Mouse (Mus musculus) neural tube, embryonic 14.5 days (tissue): Measurements from ENCODE around the gene Kntc1. TPM values are rescaled to one million over a fixed set of nuclear protein-coding genes. Genes with fewer than 3 reads are reported as not detected.

Source experiments
- ATAC-seq: fragments of 200-750 bp; cut with Nextera tagmentation; 2 replicates; pipeline ENCODE4 v1.8.0; 2017; ENCODE audit warnings: low read depth, mild to moderate bottlenecking, moderate TSS enrichment, moderate library complexity
- H3K27ac ChIP-seq: fragments of 300-500 bp; sonication (generic); 2 replicates; pipeline ENCODE4 v1.5.1; 2014; ENCODE audit warnings: low read depth, mild to moderate bottlenecking, control low read depth, low read length, moderate library complexity, mixed read lengths
- H3K27me3 ChIP-seq: fragments of 300-500 bp; sonication (generic); 2 replicates; pipeline ENCODE4 v1.6.1; 2014; ENCODE audit warnings: low read length; ENCODE audit not compliant: control insufficient read depth, insufficient read depth
- H3K36me3 ChIP-seq: fragments of 300-500 bp; sonication (generic); 2 replicates; pipeline ENCODE4 v1.6.1; 2014; ENCODE audit warnings: low read length, mixed read lengths; ENCODE audit not compliant: control insufficient read depth, insufficient read depth
- H3K4me1 ChIP-seq: fragments of 300-500 bp; sonication (generic); 2 replicates; pipeline ENCODE4 v1.6.1; 2014; ENCODE audit warnings: low read length; ENCODE audit not compliant: control insufficient read depth, insufficient read depth
- H3K4me2 ChIP-seq: fragments of 300-500 bp; sonication (generic); 2 replicates; pipeline ENCODE4 v1.6.1; 2014; ENCODE audit warnings: mild to moderate bottlenecking, low read depth, low read length, control low read depth
- H3K4me3 ChIP-seq: fragments of 300-500 bp; sonication (generic); 2 replicates; pipeline ENCODE4 v1.5.1; 2014; ENCODE audit warnings: low read depth, low read length, control low read depth, mixed read lengths
- H3K9ac ChIP-seq: fragments of 300-500 bp; sonication (generic); replicated peaks from 2 replicates; pipeline ENCODE4 v1.6.1; 2014; ENCODE audit warnings: low read depth, mild to moderate bottlenecking, control low read depth, low read length, mixed read lengths
- H3K9me3 ChIP-seq: fragments of 300-500 bp; sonication (generic); 2 replicates; pipeline ENCODE4 v1.6.1; 2016; ENCODE audit warnings: low read length; ENCODE audit not compliant: control insufficient read depth
- WGBS: fragments of 180-500 bp; shearing (Covaris S2); extraction: QIAGEN DNeasy Blood & Tissue Kit; methylation state at CpG from one replicate; pipeline ENCODE4 v1.1.7; 2014; 5-methylcytosine and 5-hydroxymethylcytosine counted together
- polyA plus RNA-seq: library from polyadenylated mRNA; unstranded; fragments of >200 nt; fragmentation: Nextera tagmentation; extraction: Ambion mirVana; gene quantifications from 2 replicates; pipeline ENCODE4 v1.2.1, GENCODE M21; 2014

The Kntc1 gene
- polyA plus RNA-seq, 1 experiment from 2014 or later: 4.3 TPM

DNA sequence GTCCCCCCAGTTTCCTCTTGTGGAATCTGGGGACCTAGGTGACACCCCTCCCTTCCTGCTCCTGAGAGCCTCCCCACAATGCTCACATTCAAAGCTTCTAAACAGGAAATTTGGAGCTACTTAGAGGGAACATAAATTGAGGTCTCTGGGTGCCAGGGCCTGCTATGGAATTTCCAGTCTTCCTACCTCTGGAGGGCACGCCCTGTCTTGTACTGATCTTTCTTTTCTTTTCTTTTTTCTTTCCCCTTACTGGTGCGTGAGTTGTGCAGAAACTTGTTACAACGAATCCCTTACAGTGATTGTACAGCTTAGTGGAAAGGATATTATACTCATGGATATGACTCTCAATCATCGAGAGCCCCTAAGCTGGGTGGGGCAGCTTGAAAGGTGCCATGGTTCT is 120.1 kb downstream of the Kntc1 start:
- H3K4me2 ChIP-seq: no peak overlapping the region
- H3K4me3 ChIP-seq: no peak overlapping the region
- no peaks in the 10 kb centered on the region for H3K4me1 ChIP-seq
- 91% methylated on average over 4 of the region's 4 CpGs for WGBS
- ATAC-seq: no peak
- H3K9me3 ChIP-seq: no peaks in the 10 kb centered on the region
- H3K36me3 ChIP-seq: no peaks in the 10 kb centered on the region
- H3K27me3 ChIP-seq: no peaks in the 10 kb centered on the region
- no peak overlapping the region for H3K27ac ChIP-seq
- no peak overlapping the region for H3K9ac ChIP-seq

Other genes with a start within 250 kb of the Kntc1 start
- 0.79 and 1.3 TPM in 2 replicates for gene B3gnt4, start 239.3 kb upstream of the Kntc1 start, polyA plus RNA-seq
- 111 and 113 TPM in 2 replicates for gene Diablo, start 225.5 kb upstream of the Kntc1 start, polyA plus RNA-seq
- gene Gm49027, start 224.2 kb upstream of the Kntc1 start, polyA plus RNA-seq: 0.17 and 16.3 TPM in 2 replicates
- gene Vps33a, start 176.7 kb upstream of the Kntc1 start, polyA plus RNA-seq: 47.3 and 50.8 TPM in 2 replicates
- gene Clip1, start 65.1 kb upstream of the Kntc1 start, polyA plus RNA-seq: 85.2 and 87.0 TPM in 2 replicates
- gene Zcchc8, start 28.6 kb upstream of the Kntc1 start, polyA plus RNA-seq: 72.5 and 80.6 TPM in 2 replicates
- 135 and 140 TPM in 2 replicates for gene Rsrc2, start 302 bp upstream of the Kntc1 start, polyA plus RNA-seq
- not detected in 2 replicates for gene Hcar2, start 115.8 kb downstream of the Kntc1 start, polyA plus RNA-seq
- 0.09 and 0.44 TPM in 2 replicates for gene Hcar1, start 130.3 kb downstream of the Kntc1 start, polyA plus RNA-seq
- gene Denr, start 157.5 kb downstream of the Kntc1 start, polyA plus RNA-seq: 109 and 130 TPM in 2 replicates
- gene Gm43518, start 177.7 kb downstream of the Kntc1 start, polyA plus RNA-seq: 2.7 and 4.0 TPM in 2 replicates
- gene Ccdc62, start 181.0 kb downstream of the Kntc1 start, polyA plus RNA-seq: 5.2 and 5.7 TPM in 2 replicates
- gene Hip1r, start 223.9 kb downstream of the Kntc1 start, polyA plus RNA-seq: 19.7 and 21.4 TPM in 2 replicates